Mouse (Mus musculus) midbrain, embryonic 13.5 days (tissue): ENCODE results near the gene Gtf2a1. TPM values are rescaled to one million over a fixed set of nuclear protein-coding genes. Genes with fewer than 3 reads are reported as not detected.
A peak's percentile ranks its signal among the peaks of the same experiment; 100 is the strongest.

Experiments used
- ATAC-seq: fragments of 200-750 bp; cut with Nextera tagmentation; 2 replicates; pipeline ENCODE4 v1.8.0; 2017; ENCODE audit warnings: mild to moderate bottlenecking, moderate TSS enrichment, moderate library complexity
- H3K27ac ChIP-seq: fragments of 300-500 bp; sonication (generic); 2 replicates; pipeline ENCODE4 v1.5.1; 2015; ENCODE audit warnings: inconsistent platforms, mild to moderate bottlenecking, moderate library complexity
- H3K27me3 ChIP-seq: fragments of 300-500 bp; sonication (generic); 2 replicates; pipeline ENCODE4 v1.6.1; 2015; ENCODE audit warnings: mild to moderate bottlenecking, inconsistent platforms
- H3K36me3 ChIP-seq: fragments of 300-500 bp; sonication (generic); 2 replicates; pipeline ENCODE4 v1.6.1; 2015; ENCODE audit warnings: mild to moderate bottlenecking, inconsistent platforms
- H3K4me1 ChIP-seq: fragments of 300-500 bp; sonication (generic); replicated peaks from 2 replicates; pipeline ENCODE4 v1.6.1; 2015; ENCODE audit warnings: inconsistent platforms
- H3K4me2 ChIP-seq: fragments of 300-500 bp; sonication (generic); replicated peaks from 2 replicates; pipeline ENCODE4 v1.6.1; 2015; ENCODE audit warnings: moderate library complexity, mild to moderate bottlenecking, inconsistent platforms
- H3K4me3 ChIP-seq: fragments of 300-500 bp; sonication (generic); replicated peaks from 2 replicates; pipeline ENCODE4 v1.5.1; 2015; ENCODE audit warnings: mild to moderate bottlenecking, inconsistent platforms
- H3K9ac ChIP-seq: fragments of 300-500 bp; sonication (generic); replicated peaks from 2 replicates; pipeline ENCODE4 v1.6.1; 2015; ENCODE audit warnings: mild to moderate bottlenecking, inconsistent platforms
- H3K9me3 ChIP-seq: fragments of 300-500 bp; sonication (generic); 2 replicates; pipeline ENCODE4 v1.6.1; 2016; ENCODE audit warnings: mild to moderate bottlenecking, inconsistent platforms
- WGBS: fragments of 180-500 bp; shearing (Covaris S2); methylation state at CpG from one replicate; pipeline ENCODE4 v1.1.7; 2015; 5-methylcytosine and 5-hydroxymethylcytosine counted together
- polyA plus RNA-seq: library from polyadenylated mRNA; unstranded; fragments of >200 nt; fragmentation: Nextera tagmentation; extraction: Ambion mirVana; gene quantifications from 2 replicates; pipeline ENCODE4 v1.2.1, GENCODE M21; 2015

The Gtf2a1 gene
- polyA plus RNA-seq, 1 experiment from 2014 or later: 74.6 TPM

GRCm38 (mm10) chr12:91511766-91512165 is 78.5 kb downstream of the Gtf2a1 start:
- Histone ChIP-seq H3K9me3 (no peaks in the 10 kb centered on the region), H3K9ac (no peak overlapping the region), H3K4me3 (no peak overlapping the region), H3K4me2 (no peak overlapping the region), H3K36me3 (no peaks in the 10 kb centered on the region), H3K27me3 (no peaks in the 10 kb centered on the region), H3K4me1 (peaks cover 10% of the 10 kb centered on the region), H3K27ac (no peak overlapping the region)
- ATAC-seq: peak; percentile 71
- WGBS: 32% methylated on average over 3 of the region's 3 CpGs

Other genes starting within 250 kb of the Gtf2a1 start
- 4.6 and 5.5 TPM in 2 replicates for gene Cep128, start 206.1 kb downstream of the Gtf2a1 start, polyA plus RNA-seq
- gene Tshr, start 205.9 kb downstream of the Gtf2a1 start, polyA plus RNA-seq: 0.14 and 0.27 TPM in 2 replicates
- 3.8 and 7.4 TPM in 2 replicates for gene Ston2, start 197.9 kb upstream of the Gtf2a1 start, polyA plus RNA-seq